Mouse (Mus musculus): ENCODE results near the gene Ada. TPM values are rescaled to one million over a fixed set of nuclear protein-coding genes. Genes with fewer than 3 reads are reported as not detected.

The Ada gene
- polyA plus RNA-seq, 1 experiment from 2014 or later, result 12.2 TPM

DNA sequence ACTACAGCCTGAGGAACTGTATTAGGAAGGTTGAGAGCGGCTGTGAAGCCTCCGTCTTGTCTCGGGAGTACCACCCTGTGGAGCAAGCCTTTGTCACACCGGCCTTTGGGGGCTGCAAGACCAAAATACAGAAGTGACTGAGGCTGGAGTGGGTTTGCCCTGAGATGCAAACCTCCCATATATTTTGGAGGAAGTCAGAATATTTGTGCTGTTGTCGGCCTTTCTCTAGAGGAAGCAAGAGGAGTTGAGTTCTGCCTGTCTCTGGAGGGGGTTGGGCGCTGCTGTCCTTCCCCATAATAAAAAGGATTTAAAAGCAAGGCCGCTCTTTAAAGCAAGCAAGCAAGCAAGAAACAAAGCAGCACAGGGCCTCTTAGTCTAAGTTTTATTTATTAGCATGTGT, 11.4 kb upstream of the Ada start:
- Histone ChIP-seq H3K4me1 (no peaks in the 10 kb centered on the region), H3K36me3 (no peaks in the 10 kb centered on the region), H3K27me3 (ENCODE audit: low read depth, poor library complexity, severe bottlenecking) (no peaks in the 10 kb centered on the region), H3K9me3 (replicated peaks) (no peaks in the 10 kb centered on the region), H3K27ac (no peak overlapping the region), H3K4me3 (no peak overlapping the region)
- WGBS, result 90% methylated on average over 7 of the region's 7 CpGs
- DNase-seq (ENCODE audit: low spot score), result no peak

DNA sequence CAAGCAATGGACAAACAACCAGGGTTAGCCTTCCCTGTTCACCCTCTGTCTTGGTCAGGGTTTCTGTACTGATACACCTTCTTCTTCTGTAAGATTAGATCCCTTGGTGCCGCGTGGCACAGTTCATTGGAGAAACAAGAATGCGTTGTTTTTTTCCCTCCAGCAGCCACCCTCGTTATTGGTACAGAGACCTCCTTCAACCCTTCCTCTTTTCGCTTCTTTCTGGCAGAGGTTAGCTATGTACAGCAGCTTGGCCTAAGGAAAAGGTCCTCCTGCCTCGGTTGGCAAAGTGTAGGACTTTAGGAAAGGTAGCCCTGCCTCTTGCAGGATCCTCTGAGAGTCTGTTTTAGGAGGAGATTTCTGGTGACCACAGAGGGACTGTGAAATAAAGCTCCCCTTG, 10.6 kb upstream of the Ada start:
- DNase-seq (ENCODE audit: low spot score), result no peak
- 78% methylated on average over 6 of the region's 6 CpGs for WGBS
- Histone ChIP-seq H3K27me3 (ENCODE audit: low read depth, poor library complexity, severe bottlenecking) (no peaks in the 10 kb centered on the region), H3K36me3 (no peaks in the 10 kb centered on the region), H3K4me3 (no peak overlapping the region), H3K27ac (no peak overlapping the region), H3K9me3 (replicated peaks) (no peaks in the 10 kb centered on the region), H3K4me1 (no peaks in the 10 kb centered on the region)

GRCm38 (mm10) chr2:163758146-163758545, 8.1 kb upstream of the Ada start:
- Histone ChIP-seq H3K9me3 (replicated peaks) (no peaks in the 10 kb centered on the region), H3K27ac (no peak overlapping the region), H3K36me3 (no peaks in the 10 kb centered on the region), H3K27me3 (ENCODE audit: low read depth, poor library complexity, severe bottlenecking) (no peaks in the 10 kb centered on the region), H3K4me1 (no peaks in the 10 kb centered on the region), H3K4me3 (no peak overlapping the region)
- DNase-seq (ENCODE audit: low spot score), result no peak
- WGBS, result 85% methylated on average over 2 of the region's 2 CpGs

- Histone ChIP-seq H3K4me1 (no peaks in the 10 kb centered on the region), H3K9me3 (replicated peaks) (no peaks in the 10 kb centered on the region), H3K27me3 (ENCODE audit: low read depth, poor library complexity, severe bottlenecking) (no peaks in the 10 kb centered on the region), H3K36me3 (no peaks in the 10 kb centered on the region), H3K27ac (no peak overlapping the region), H3K4me3 (no peak overlapping the region)
- DNase-seq (ENCODE audit: low spot score), result no peak
- WGBS, result 66% methylated on average over 2 of the region's 2 CpGs
These were observed 6.7 kb upstream of the Ada start for GRCm38 (mm10) chr2:163756723-163757122.

DNA sequence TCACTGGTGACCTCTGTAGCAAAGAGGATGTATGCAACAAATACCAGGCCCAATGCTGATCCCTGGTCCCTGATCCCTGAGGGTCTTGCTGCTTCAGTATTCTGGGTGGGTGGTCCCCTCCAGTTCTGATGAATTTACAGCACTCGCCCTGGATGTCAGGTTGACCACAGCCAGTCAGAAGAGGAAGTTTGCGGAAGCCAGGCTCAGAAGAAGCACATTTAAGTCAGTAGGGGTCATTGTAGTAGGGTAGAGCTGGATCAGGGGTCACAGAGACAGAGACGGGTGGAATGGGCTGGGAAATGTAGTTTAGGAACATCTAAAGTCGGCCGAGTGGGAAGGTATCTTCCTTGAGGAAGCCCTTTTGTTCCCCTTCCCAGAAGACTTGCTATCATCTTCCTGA, 4.2 kb upstream of the Ada start:
- no peak overlapping the region for H3K4me3 ChIP-seq
- peaks cover 14% of the 10 kb centered on the region for H3K4me1 ChIP-seq
- 60% methylated on average over 5 of the region's 5 CpGs for WGBS
- DNase-seq (ENCODE audit: low spot score), result no peak
- H3K9me3 ChIP-seq (replicated peaks), result no peaks in the 10 kb centered on the region
- H3K36me3 ChIP-seq, result no peaks in the 10 kb centered on the region
- H3K27me3 ChIP-seq (ENCODE audit: low read depth, poor library complexity, severe bottlenecking), result peaks cover 18% of the 10 kb centered on the region
- no peak overlapping the region for H3K27ac ChIP-seq

DNA sequence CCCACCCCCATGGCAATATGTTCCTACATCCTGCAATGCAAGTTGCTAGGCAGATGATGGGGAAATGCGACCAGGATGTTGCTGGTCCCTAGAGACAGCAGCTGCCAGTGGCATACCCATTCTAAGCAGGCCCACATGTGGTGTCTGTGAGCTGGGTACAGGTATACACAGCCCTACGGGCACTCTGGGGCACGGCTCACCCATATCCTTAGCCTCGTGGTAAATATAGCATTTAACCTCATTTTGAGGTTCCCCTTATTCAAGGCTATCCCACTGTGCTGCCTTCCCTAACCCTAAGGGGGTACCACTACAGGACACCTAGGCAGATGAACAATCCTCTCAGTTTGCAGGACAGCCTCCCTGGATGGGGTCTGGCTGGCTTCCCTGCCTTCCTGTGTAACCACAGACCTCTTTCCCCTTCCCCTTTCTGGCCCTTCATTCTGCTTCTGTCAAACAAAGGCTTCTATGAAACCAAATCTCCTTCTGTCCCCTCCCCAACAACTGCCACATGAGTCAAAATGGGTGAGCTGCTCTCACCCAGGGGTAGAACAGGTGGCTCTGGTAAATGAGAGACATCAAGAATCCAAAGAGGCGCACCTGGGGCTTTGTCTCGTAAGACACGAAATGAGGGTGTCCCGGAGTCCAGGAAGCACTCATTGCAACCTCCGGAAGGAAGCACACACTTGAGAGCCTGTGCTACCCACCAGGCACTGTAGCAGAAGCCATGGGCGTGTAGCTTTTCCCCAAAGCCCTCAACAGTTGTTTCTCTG, 5.1 kb downstream of the Ada start:
- no peak overlapping the region for H3K27ac ChIP-seq
- H3K4me3 ChIP-seq, result no peak overlapping the region
- H3K9me3 ChIP-seq (replicated peaks), result no peaks in the 10 kb centered on the region
- peaks cover 33% of the 10 kb centered on the region for H3K4me1 ChIP-seq
- 86% methylated on average over 10 of the region's 10 CpGs for WGBS
- peaks cover 17% of the 10 kb centered on the region for H3K27me3 ChIP-seq (ENCODE audit: low read depth, poor library complexity, severe bottlenecking)
- no peaks in the 10 kb centered on the region for H3K36me3 ChIP-seq
- no peak for DNase-seq (ENCODE audit: low spot score)

DNA sequence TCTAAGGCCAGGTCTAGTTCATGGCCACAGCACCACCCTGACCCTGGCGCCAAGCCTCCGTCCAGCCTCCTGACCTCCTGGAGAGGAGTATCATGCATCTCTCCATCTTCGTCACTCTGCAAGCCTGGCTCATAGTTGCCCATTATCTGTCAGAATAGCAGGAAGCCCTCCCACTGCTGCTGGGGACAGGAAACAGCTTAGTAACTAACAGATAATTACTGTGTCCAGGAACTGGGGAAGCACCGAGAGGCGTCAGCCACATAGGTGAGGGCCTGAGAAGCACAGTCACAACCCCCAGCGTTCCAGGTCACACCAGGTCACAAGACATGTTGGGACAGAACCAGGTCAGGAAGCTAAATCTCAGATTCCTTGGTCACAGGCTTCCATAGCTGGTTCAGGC, 6.7 kb downstream of the Ada start:
- no peak for DNase-seq (ENCODE audit: low spot score)
- H3K27me3 ChIP-seq (ENCODE audit: low read depth, poor library complexity, severe bottlenecking), result peaks cover 4% of the 10 kb centered on the region

DNA sequence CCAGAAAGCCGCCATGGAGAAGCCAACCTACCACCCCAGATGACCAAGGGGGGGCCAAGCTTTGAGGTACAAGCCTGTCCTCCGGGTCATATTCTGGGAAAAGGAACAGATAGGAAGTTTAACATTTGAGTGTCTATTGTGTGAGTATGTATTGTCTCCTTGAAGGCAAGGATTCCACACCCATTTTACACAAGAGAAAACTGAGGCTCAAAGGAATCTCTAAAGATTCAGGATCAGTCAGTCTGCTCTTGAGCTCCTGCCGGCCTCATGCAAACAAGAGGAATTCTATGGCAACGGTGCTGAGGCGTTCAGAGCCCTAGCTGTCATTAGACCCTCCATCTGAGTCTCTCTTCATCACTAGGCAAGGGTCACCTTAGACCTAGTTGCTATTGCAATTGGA, 7.4 kb downstream of the Ada start:
- Histone ChIP-seq H3K36me3 (no peaks in the 10 kb centered on the region), H3K9me3 (replicated peaks) (no peaks in the 10 kb centered on the region), H3K4me1 (peaks cover 12% of the 10 kb centered on the region), H3K4me3 (no peak overlapping the region), H3K27ac (no peak overlapping the region), H3K27me3 (ENCODE audit: low read depth, poor library complexity, severe bottlenecking) (no peaks in the 10 kb centered on the region)
- 79% methylated on average over 5 of the region's 5 CpGs for WGBS
- no peak for DNase-seq (ENCODE audit: low spot score)

More for the DNA sequence above, 6.7 kb downstream of the Ada start:
- no peaks in the 10 kb centered on the region for H3K9me3 ChIP-seq (replicated peaks)
- H3K27ac ChIP-seq, result no peak overlapping the region
- H3K4me3 ChIP-seq, result no peak overlapping the region
- H3K36me3 ChIP-seq, result no peaks in the 10 kb centered on the region
- peaks cover 18% of the 10 kb centered on the region for H3K4me1 ChIP-seq
- WGBS, result 46% methylated on average over 6 of the region's 6 CpGs

GRCm38 (mm10) chr2:163735980-163736379, 14.1 kb downstream of the Ada start:
- DNase-seq (ENCODE audit: low spot score), result no peak
- Histone ChIP-seq H3K36me3 (peaks cover 36% of the 10 kb centered on the region), H3K27me3 (ENCODE audit: low read depth, poor library complexity, severe bottlenecking) (no peaks in the 10 kb centered on the region), H3K9me3 (replicated peaks) (no peaks in the 10 kb centered on the region), H3K27ac (no peak overlapping the region), H3K4me1 (no peaks in the 10 kb centered on the region), H3K4me3 (no peak overlapping the region)
- WGBS, result 89% methylated on average over 6 of the region's 6 CpGs

DNA sequence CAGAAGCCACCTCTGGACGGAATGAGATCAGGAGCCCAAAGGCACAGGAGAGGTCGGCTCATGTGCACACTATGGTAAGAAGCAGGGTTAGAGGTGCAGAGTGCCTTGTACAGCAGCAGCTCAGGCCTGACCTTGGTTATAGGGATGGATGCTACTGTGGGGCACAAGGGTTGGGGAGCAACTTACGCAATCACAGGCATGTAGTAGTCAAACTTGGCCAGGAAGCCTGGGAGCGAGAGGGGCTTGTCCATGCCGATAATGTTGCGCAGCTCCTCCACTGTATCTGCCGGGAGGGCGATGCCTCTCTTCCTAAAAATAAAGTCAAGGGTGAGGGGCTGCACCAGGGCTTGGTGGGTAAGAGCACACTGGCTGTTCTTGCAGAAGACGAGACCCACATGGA, 14.9 kb downstream of the Ada start:
- no peak overlapping the region for H3K27ac ChIP-seq
- H3K36me3 ChIP-seq, result peaks cover 44% of the 10 kb centered on the region
- DNase-seq (ENCODE audit: low spot score), result no peak
- no peaks in the 10 kb centered on the region for H3K9me3 ChIP-seq (replicated peaks)
- no peaks in the 10 kb centered on the region for H3K27me3 ChIP-seq (ENCODE audit: low read depth, poor library complexity, severe bottlenecking)
- H3K4me3 ChIP-seq, result no peak overlapping the region
- 94% methylated on average over 9 of the region's 9 CpGs for WGBS
- no peaks in the 10 kb centered on the region for H3K4me1 ChIP-seq

- peaks cover 72% of the 10 kb centered on the region for H3K36me3 ChIP-seq
- H3K4me3 ChIP-seq, result no peak overlapping the region
- H3K27ac ChIP-seq, result no peak overlapping the region
- no peaks in the 10 kb centered on the region for H3K4me1 ChIP-seq
- 88% methylated on average over 11 of the region's 11 CpGs for WGBS
- H3K27me3 ChIP-seq (ENCODE audit: low read depth, poor library complexity, severe bottlenecking), result no peaks in the 10 kb centered on the region
- no peak for DNase-seq (ENCODE audit: low spot score)
- no peaks in the 10 kb centered on the region for H3K9me3 ChIP-seq (replicated peaks)
These were observed 18.0 kb downstream of the Ada start for GRCm38 (mm10) chr2:163732021-163732420.

- peaks cover 93% of the 10 kb centered on the region for H3K36me3 ChIP-seq
- 91% methylated on average over 4 of the region's 4 CpGs for WGBS
- no peaks in the 10 kb centered on the region for H3K9me3 ChIP-seq (replicated peaks)
- no peaks in the 10 kb centered on the region for H3K27me3 ChIP-seq (ENCODE audit: low read depth, poor library complexity, severe bottlenecking)
- DNase-seq (ENCODE audit: low spot score), result no peak
- no peak overlapping the region for H3K27ac ChIP-seq
- H3K4me1 ChIP-seq, result no peaks in the 10 kb centered on the region
- H3K4me3 ChIP-seq, result no peak overlapping the region
These were observed 21.7 kb downstream of the Ada start for GRCm38 (mm10) chr2:163728300-163728699.

DNA sequence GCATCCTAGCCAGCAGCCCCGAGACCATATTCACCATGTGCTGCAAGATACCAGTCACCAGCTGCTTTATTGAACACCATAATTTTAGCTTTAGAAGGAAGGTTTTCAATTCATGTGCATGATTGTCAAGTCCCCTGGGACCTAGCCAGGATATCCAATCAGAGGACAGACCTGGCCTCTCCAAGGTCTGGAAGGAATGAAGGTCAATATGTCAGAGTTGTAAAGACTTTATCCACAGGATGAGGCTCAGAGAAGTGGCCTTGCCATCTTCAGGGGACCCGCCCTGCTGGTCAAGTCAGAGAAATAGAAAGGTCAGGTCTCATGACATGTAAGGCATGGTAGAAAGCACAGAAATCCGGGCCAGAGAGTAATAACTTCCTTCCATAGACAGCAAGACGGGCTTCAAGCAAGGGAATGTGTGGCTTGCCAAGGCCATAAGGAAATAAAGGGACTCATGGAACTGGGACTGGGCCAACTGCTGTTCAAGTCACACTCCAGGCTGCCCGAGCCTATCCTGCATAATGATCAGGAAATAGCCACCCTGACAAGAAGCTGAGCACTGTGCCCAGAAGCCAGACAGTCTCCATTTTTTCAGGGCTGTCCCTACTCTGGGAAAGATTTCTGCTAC, 23.2 kb downstream of the Ada start:
- WGBS, result 84% methylated on average over 5 of the region's 5 CpGs
- Histone ChIP-seq H3K9me3 (replicated peaks) (no peaks in the 10 kb centered on the region), H3K27me3 (ENCODE audit: low read depth, poor library complexity, severe bottlenecking) (no peaks in the 10 kb centered on the region), H3K4me1 (no peaks in the 10 kb centered on the region), H3K27ac (no peak overlapping the region), H3K36me3 (peaks cover 96% of the 10 kb centered on the region), H3K4me3 (no peak overlapping the region)
- no peak for DNase-seq (ENCODE audit: low spot score)
